Mouse (Mus musculus) midbrain, embryonic 14.5 days (tissue): ENCODE measurements at regions not wholly inside any gene's neighbourhood (a gene's known extent, or its start where the extent isn't known, plus 50 kb on each side); places are given as distances from the start of the nearest gene placed in this dataset.

Source experiments
- ATAC-seq: fragments of 200-750 bp; cut with Nextera tagmentation; 2 replicates; pipeline ENCODE4 v1.8.0; 2017; ENCODE audit warnings: moderate number of reproducible peaks, moderate library complexity; ENCODE audit not compliant: low FRiP score, low TSS enrichment
- DNase-seq: peaks from one replicate; pipeline ENCODE4 v3.0.0-alpha.2; 2015
- H3K27ac ChIP-seq: fragments of 300-500 bp; sonication (generic); replicated peaks from 2 replicates; pipeline ENCODE4 v1.5.1; 2014; ENCODE audit warnings: mild to moderate bottlenecking, low read depth, low read length, moderate library complexity
- H3K27me3 ChIP-seq: fragments of 300-500 bp; sonication (generic); 2 replicates; pipeline ENCODE4 v1.6.1; 2014; ENCODE audit warnings: low read length, control low read depth, mixed read lengths; ENCODE audit not compliant: control insufficient read depth, insufficient read depth
- H3K36me3 ChIP-seq: fragments of 300-500 bp; sonication (generic); 2 replicates; pipeline ENCODE4 v1.6.1; 2014; ENCODE audit warnings: low read length, control low read depth; ENCODE audit not compliant: control insufficient read depth, insufficient read depth
- H3K4me1 ChIP-seq: fragments of 300-500 bp; sonication (generic); 2 replicates; pipeline ENCODE4 v1.6.1; 2014; ENCODE audit warnings: mild to moderate bottlenecking, antibody characterized with exemption, low read length, control low read depth; ENCODE audit not compliant: control insufficient read depth, insufficient read depth
- H3K4me2 ChIP-seq: fragments of 300-500 bp; sonication (generic); 2 replicates; pipeline ENCODE4 v1.6.1; 2014; ENCODE audit warnings: mild to moderate bottlenecking, low read length, moderate library complexity
- H3K4me3 ChIP-seq: fragments of 300-500 bp; sonication (generic); replicated peaks from 2 replicates; pipeline ENCODE4 v1.5.1; 2014; ENCODE audit warnings: low read depth, low read length
- H3K9ac ChIP-seq: fragments of 300-500 bp; sonication (generic); replicated peaks from 2 replicates; pipeline ENCODE4 v1.6.1; 2014; ENCODE audit warnings: mild to moderate bottlenecking, low read length, moderate library complexity
- H3K9me3 ChIP-seq: fragments of 300-500 bp; sonication (generic); 2 replicates; pipeline ENCODE4 v1.6.1; 2016; ENCODE audit warnings: low read length, control low read depth, mixed read lengths; ENCODE audit not compliant: control insufficient read depth
- WGBS: fragments of 180-500 bp; shearing (Covaris S2); extraction: QIAGEN DNeasy Blood & Tissue Kit; methylation state at CpG from one replicate; pipeline ENCODE4 v1.1.7; 2014; 5-methylcytosine and 5-hydroxymethylcytosine counted together

DNA sequence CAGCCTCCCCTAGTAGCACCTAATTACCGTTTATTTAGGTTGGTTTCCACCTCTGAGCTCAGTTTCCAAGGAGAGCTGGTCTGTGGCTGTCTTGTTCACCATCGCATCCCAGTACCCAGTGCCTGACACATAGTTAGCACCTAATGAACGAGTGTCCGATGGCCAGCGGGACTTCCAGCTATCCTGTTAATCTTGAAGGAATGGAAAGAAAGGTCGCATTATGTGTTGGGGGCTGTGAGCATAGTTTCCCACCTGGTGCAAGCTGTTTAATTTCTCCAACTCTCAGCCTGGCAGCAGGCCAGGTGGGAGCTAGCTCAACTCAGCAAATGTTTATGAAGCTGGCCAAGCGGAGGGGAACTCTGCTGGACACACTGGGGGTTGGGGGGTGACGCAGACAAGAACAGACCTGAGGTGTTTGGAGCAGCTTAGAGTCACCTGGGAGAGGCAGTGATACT is 223.7 kb downstream of the Srbd1 start:
- WGBS, result 86% methylated on average over 8 of the region's 8 CpGs
- no peak overlapping the region for H3K4me2 ChIP-seq
- H3K27ac ChIP-seq, result no peak overlapping the region
- no peak overlapping the region for H3K4me3 ChIP-seq
- H3K36me3 ChIP-seq, result no peaks in the 10 kb centered on the region
- DNase-seq, result peak; percentile 37
- H3K9me3 ChIP-seq, result no peaks in the 10 kb centered on the region
- no peaks in the 10 kb centered on the region for H3K27me3 ChIP-seq
- no peak overlapping the region for H3K9ac ChIP-seq
- ATAC-seq, result no peak
- no peaks in the 10 kb centered on the region for H3K4me1 ChIP-seq

DNA sequence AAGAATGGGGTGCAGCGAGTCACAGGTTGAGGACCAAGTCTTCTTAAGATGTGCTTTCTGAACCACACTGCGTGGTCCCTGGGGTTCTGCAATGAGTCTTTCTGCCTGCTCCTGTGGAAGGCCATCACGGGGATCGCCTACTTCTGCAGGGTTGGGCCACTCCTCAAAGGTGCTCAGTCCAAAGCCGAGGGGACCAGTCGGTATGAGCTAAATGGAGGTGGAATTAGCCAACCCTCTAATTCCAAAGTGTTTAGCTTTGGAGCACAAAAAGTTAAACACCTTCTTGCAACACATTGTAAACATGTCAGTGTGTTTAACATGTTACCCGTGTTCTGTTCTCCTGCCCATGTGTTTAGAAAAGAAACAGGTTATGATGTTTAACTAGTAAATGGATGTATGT is 225.1 kb downstream of the Srbd1 start:
- no peak overlapping the region for H3K27ac ChIP-seq
- no peaks in the 10 kb centered on the region for H3K36me3 ChIP-seq
- H3K4me1 ChIP-seq, result no peaks in the 10 kb centered on the region
- H3K4me2 ChIP-seq, result no peak overlapping the region
- no peak overlapping the region for H3K4me3 ChIP-seq
- ATAC-seq, result no peak
- no peak overlapping the region for H3K9ac ChIP-seq
- DNase-seq, result no peak
- no peaks in the 10 kb centered on the region for H3K27me3 ChIP-seq
- WGBS, result 91% methylated on average over 7 of the region's 7 CpGs
- no peaks in the 10 kb centered on the region for H3K9me3 ChIP-seq

GRCm38 (mm10) chr17:85915870-85916269 is 227.8 kb upstream of the Six2 start:
- ATAC-seq (no peak), DNase-seq (no peak)
- 93% methylated on average over 3 of the region's 3 CpGs for WGBS
- Histone ChIP-seq H3K4me3 (no peak overlapping the region), H3K4me2 (no peak overlapping the region), H3K9ac (no peak overlapping the region), H3K4me1 (no peaks in the 10 kb centered on the region), H3K36me3 (no peaks in the 10 kb centered on the region), H3K27ac (no peak overlapping the region), H3K9me3 (no peaks in the 10 kb centered on the region), H3K27me3 (no peaks in the 10 kb centered on the region)

- H3K36me3 ChIP-seq, result no peaks in the 10 kb centered on the region
These were observed 226.0 kb upstream of the Six2 start for GRCm38 (mm10) chr17:85914062-85914461.

GRCm38 (mm10) chr17:85908709-85909108 is 220.6 kb upstream of the Six2 start:
- Histone ChIP-seq H3K27me3 (no peaks in the 10 kb centered on the region), H3K36me3 (no peaks in the 10 kb centered on the region), H3K4me3 (no peak overlapping the region), H3K4me1 (no peaks in the 10 kb centered on the region), H3K27ac (no peak overlapping the region), H3K9me3 (peaks cover 3% of the 10 kb centered on the region; the same call in 1 of the 2 replicates), H3K9ac (no peak overlapping the region), H3K4me2 (no peak overlapping the region)
- no peak for DNase-seq
- no peak for ATAC-seq
- 96% methylated on average over 3 of the region's 3 CpGs for WGBS

More at GRCm38 (mm10) chr17:85914062-85914461, 226.0 kb upstream of the Six2 start:
- Histone ChIP-seq H3K9ac (no peak overlapping the region), H3K4me1 (no peaks in the 10 kb centered on the region), H3K27ac (no peak overlapping the region), H3K4me3 (no peak overlapping the region), H3K27me3 (no peaks in the 10 kb centered on the region), H3K4me2 (no peak overlapping the region), H3K9me3 (no peaks in the 10 kb centered on the region)
- no peak for ATAC-seq
- 66% methylated on average over 6 of the region's 6 CpGs for WGBS
- DNase-seq, result no peak

- WGBS, result 82% methylated on average over 4 of the region's 4 CpGs
- Histone ChIP-seq H3K4me3 (no peak overlapping the region), H3K4me2 (no peak overlapping the region)
These were observed 218.6 kb upstream of the Six2 start for GRCm38 (mm10) chr17:85906597-85907187.

DNA sequence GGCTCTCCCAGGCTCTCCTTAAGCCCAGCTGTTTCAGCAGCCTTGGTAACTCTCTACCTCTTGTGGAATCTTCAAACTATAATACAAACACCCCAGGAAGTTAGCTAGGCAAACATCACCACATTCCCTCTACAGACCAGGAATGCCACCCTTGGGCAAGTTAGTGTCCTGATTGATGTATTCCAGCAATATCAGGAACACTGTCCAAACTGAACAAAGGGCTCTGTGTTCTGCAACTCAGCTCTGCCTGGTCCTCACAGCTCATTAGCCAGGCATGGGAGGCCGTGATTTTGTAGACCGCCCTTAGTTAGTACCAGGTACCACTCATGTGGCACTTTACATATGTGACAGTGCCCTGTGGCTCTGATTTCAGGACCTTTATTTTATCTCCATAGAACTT is 214.5 kb upstream of the Six2 start:
- no peak overlapping the region for H3K4me2 ChIP-seq
- no peaks in the 10 kb centered on the region for H3K27me3 ChIP-seq
- peaks cover 3% of the 10 kb centered on the region; the same call in 1 of the 2 replicates for H3K9me3 ChIP-seq

More at GRCm38 (mm10) chr17:85906597-85907187, 218.6 kb upstream of the Six2 start:
- Histone ChIP-seq H3K27me3 (no peaks in the 10 kb centered on the region), H3K4me1 (no peaks in the 10 kb centered on the region), H3K27ac (no peak overlapping the region), H3K9ac (no peak overlapping the region), H3K9me3 (peaks cover 3% of the 10 kb centered on the region; the same call in 1 of the 2 replicates), H3K36me3 (no peaks in the 10 kb centered on the region)
- ATAC-seq (no peak), DNase-seq (no peak)

DNA sequence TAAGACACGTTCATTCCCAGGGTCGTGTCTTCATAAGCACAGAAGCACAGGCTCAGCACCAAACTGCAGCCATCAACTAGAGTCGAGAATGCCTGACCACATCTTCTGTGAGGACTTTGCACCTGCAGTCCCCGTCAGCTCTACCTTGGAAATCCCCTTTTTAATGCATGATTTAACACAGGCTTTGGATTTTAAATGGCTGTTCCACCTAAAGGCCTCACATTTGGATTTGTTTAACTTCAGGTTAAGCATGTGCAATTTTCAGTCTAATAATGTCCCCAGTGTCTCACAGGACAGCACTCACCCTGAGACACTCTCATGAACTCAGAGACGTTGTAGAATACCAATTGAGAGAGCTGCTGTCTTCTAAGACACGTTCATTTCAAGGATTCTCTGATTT is 211.0 kb upstream of the Six2 start:
- Histone ChIP-seq H3K4me1 (no peaks in the 10 kb centered on the region), H3K4me3 (no peak overlapping the region), H3K9ac (no peak overlapping the region), H3K27ac (no peak overlapping the region), H3K4me2 (no peak overlapping the region), H3K36me3 (no peaks in the 10 kb centered on the region), H3K9me3 (no peaks in the 10 kb centered on the region), H3K27me3 (no peaks in the 10 kb centered on the region)
- 73% methylated on average over 6 of the region's 6 CpGs for WGBS
- ATAC-seq (no peak), DNase-seq (no peak)

More for the DNA sequence above, 214.5 kb upstream of the Six2 start:
- Histone ChIP-seq H3K4me3 (no peak overlapping the region), H3K4me1 (no peaks in the 10 kb centered on the region), H3K27ac (no peak overlapping the region), H3K36me3 (no peaks in the 10 kb centered on the region), H3K9ac (no peak overlapping the region)
- ATAC-seq (no peak), DNase-seq (no peak)
- WGBS, result 86% methylated on average over 2 of the region's 2 CpGs

GRCm38 (mm10) chr17:85895978-85896377 is 207.9 kb upstream of the Six2 start:
- WGBS, result 56% methylated on average over 5 of the region's 5 CpGs
- DNase-seq (peak; percentile 32), ATAC-seq (no peak)
- H3K4me2 ChIP-seq, result no peak overlapping the region
- no peaks in the 10 kb centered on the region for H3K9me3 ChIP-seq
- no peaks in the 10 kb centered on the region for H3K4me1 ChIP-seq
- H3K27ac ChIP-seq, result no peak overlapping the region
- H3K36me3 ChIP-seq, result no peaks in the 10 kb centered on the region
- H3K4me3 ChIP-seq, result no peak overlapping the region
- H3K27me3 ChIP-seq, result no peaks in the 10 kb centered on the region
- no peak overlapping the region for H3K9ac ChIP-seq
